Mouse (Mus musculus): ENCODE measurements around the gene Ezr. TPM values are rescaled to one million over a fixed set of nuclear protein-coding genes. Genes with fewer than 3 reads are reported as not detected.
A peak's percentile ranks its signal among the peaks of the same experiment; 100 is the strongest.

Gene Ezr
- 10 to 100 TPM; 48.8 to 56.9 TPM for total RNA-seq (2021)
- long read RNA-seq, experiment 1, transcript Ezr-201 (13 exons, 3,164 nt): major isoform, 56 of 68 reads
- long read RNA-seq, experiment 1, partial matches to known transcripts: 10 of 68 reads
- long read RNA-seq, experiment 1, other reads (novel, unspliced or antisense): 2 of 68 reads
- long read RNA-seq, experiment 2, transcript Ezr-201 (13 exons, 3,164 nt): major isoform, 54 of 70 reads
- long read RNA-seq, experiment 2, partial matches to known transcripts: 11 of 70 reads
- long read RNA-seq, experiment 2, other reads (novel, unspliced or antisense): 5 of 70 reads

DNA sequence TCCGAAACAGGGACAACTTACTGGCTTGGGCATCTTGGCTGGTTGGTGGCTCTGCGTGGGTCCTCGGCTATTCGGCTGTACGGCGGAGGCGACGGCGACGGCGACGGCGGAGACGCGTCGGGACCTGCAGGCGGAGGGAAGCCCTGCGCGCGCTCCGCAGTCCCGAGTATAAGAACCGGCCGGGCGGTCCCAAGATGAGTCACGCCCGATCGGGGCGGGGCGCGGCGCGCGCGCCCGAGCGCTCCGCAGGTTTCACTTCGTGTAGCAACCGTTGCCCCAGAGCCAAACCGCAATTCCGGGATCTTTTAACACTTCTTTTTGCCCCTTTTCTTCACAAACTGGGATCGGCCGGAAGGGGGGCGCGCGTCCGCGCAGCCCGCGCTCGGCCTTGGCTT, at the start of gene Ezr:
Ezr (minus strand) TSS at position 174 of the 395 bp plus-strand sequence.
- DNase-seq: peak; percentile 89 to 91
- intact Hi-C loops (cut with DNase I): no loop called here

DNA sequence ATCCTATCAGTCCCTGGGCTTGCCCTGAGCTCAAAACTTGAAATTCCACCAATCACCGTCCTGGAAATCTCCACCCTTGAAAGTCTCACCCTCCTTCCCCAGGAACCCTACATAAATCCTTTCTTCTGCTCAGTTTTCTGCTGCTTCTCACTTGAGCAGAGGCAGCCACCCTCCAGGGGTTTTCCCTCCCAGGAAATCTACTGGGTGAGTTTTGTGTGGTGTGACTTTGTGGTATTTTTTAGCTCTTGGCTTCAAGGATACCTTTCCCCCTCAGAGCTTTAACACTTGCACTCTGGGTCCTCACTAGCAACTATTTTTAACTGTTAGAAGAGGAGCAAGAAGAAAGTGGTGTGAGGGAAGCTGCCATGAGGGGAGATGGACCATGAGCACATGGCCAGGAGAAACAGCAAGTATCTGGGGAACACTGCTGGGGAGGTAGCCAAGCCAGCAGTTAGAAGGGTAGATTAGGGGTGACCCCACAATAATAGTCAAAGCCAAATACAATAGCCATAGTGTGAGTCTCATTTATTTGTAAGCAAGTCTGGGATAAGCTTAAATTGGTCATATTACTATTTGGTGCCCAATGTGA, 47.5 kb upstream of the Ezr start:
- intact Hi-C loops (cut with DNase I): no loop called here
- DNase-seq: no peak

DNA sequence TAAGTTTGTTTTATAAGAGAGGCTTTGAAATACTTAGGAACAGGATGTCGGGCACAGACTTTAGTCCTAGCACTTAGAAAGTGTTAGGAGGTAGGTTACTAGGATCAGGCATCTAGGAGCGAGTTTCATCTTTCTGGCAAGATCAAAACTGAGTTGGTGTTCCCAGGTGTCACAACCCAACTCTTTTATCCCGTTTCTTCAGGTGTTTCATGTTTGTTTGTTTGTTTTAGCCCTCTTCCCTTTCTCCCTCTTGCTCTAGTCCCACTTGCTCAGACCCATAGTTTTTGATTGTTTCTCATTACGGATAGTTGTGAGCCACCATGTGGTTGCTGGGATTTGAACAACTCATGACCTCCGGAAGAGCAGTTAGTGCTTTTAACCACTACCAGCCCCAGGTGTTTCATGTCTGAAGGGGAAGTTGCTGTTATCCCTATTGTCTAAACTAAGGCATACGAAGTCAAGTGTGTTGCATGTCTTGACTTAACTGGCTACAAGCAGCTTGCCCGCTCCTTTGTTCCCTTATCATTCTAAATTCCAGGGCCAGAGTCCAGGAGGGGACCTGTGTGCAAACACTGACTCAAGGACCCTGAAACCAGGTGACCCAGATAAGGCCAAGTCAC, 46.1 kb upstream of the Ezr start:
- no peak for DNase-seq
- intact Hi-C loops (cut with DNase I): loop anchor here (2.0 kb wide), 1 partner anchor 50 kb away; no protein-coding TSS in a partner anchor

DNA sequence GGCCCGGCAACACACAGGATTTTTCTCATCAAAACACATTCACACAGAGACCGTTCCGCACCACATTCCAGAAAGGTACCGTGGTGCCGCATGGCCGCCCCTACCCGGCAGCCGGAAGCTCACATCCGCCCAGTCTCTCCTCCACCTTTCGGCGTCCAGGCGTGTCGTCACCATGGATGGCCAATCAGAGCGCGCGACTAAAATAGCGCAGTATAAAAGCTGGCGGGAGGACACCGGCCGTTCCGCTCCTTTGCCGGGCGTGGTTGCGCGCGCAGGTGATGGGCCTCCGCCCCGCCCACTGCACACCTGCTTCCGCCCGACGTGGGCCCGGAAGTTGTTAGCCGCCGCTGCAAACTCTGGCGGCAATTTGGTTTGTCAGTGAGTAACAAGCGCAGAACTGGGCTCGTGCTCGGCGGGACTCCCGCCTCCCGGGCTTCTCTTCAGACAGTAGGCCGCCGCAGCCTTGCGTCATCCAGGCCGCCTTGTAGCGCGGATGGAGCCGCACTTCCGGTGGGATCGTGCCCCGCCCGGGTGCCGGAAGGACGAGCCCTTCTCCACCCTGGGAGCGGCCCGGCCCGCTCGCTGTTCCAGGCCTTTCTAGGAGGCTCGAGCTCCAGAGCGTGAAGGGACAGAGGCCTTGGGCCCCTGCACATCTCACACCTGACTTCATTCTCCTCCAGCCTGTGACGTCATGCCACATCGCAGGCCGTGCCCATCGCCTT, 45.3 kb upstream of the Ezr start:
- peak; percentile 87 to 91 for DNase-seq
- intact Hi-C loops (cut with DNase I): loop anchor here (2.0 kb wide), 1 partner anchor 49 kb away; no protein-coding TSS in a partner anchor

DNA sequence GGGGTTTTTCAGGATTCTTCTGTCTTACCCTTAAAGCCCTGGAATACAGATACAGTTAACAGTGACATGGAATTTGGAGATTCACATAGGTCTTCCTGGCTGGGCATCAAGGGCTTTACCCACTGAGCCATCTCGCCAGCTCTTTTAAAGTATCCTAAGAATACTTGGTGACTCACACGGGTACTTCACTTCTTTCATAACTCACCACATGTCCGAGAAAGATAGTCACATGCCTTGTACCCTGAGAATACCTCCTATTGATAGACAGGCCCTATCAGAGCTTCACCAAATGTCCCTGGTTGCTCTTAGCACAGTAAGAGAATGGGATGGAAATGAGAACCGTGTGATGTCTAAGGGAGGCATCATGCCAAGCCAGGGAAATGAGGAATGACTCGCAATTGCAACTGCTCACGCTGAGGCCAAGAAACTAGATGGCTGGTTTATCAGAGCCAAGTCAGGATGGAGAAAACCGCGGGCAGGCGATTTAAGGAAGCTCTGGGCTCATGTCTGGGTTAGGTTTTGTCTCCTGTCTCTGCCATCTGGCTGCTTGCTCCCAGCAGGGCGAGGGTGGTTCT, 44.7 kb upstream of the Ezr start:
- intact Hi-C loops (cut with DNase I): no loop called here
- DNase-seq: peak in 1 of 2 experiments; percentile 49

DNA sequence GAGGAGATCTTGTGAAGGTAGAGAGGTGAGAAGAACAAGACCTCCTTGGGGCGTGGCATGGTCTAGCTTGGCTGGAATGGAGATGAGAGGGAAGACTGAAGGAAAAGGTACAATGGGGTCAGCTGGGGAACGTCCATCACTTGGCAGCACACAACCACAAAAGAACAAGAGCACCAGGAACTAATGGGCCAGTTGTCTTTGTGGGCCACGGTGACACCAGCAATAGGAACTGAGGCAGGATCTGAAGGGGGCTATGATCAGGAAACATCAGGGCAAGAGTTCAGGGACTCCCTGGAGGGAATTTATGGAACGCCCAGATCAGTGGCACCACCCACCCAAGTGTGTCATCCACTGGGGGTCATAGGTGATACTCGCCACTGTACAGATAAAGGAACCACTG, 34.2 kb upstream of the Ezr start:
- intact Hi-C loops (cut with DNase I): no loop called here
- no peak for DNase-seq

DNA sequence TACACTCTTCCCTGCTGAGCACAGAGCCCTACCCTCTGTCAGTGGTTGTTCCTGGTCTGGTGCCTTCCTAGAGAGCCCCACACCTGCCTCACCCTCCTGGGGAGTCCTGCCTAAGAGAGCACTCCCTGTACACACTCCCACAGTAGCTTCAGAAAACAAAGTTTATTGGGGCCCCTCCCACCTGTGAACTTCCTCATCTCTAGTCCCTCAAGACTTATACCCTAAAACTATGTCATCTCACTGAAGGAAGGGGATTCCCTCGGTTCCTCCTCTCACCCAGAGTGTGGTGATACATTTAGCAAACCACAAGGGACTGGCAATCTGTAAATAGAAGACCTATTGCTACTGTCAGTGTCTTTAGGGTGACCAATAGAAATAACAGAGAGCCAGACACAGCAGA, 33.6 kb upstream of the Ezr start:
- DNase-seq: no peak
- intact Hi-C loops (cut with DNase I): no loop called here

DNA sequence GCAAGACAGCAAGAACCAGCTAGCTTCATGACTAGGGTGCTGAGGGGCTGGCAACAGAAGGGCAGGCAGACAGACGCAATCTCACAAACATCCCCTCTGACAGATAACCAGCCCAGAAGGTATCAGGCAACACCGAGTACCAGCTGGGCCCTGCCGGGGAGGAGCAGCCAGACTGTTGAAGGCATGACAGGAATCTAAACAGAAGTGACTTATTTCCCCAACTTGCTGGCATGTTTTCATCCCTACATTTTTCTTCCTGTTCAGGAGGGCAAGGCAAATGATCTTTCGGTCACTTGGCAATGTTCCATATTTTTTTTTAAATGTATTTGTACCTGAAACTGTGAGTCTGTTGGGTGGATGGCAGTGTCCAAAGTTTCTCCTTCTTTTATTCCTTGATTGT, 32.1 kb upstream of the Ezr start:
- DNase-seq: no peak
- intact Hi-C loops (cut with DNase I): no loop called here

DNA sequence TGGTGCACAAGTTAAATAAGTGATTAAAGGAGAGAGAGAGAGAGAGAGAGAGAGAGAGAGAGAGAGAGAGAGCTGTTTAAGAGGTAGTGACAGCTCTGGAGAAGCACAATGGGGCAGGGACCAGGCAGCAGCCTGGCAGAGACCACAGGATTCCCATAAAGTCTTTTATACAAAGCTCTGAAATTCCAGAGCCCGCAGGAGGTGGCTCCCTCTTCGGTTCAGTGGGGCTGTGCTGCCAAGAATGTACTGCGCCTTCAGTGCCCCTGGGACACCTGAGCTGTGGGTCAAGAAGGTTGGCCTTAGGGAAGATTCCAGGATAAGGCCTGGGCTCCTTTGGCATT, 30.2 kb upstream of the Ezr start:
- no peak for DNase-seq
- intact Hi-C loops (cut with DNase I): no loop called here

DNA sequence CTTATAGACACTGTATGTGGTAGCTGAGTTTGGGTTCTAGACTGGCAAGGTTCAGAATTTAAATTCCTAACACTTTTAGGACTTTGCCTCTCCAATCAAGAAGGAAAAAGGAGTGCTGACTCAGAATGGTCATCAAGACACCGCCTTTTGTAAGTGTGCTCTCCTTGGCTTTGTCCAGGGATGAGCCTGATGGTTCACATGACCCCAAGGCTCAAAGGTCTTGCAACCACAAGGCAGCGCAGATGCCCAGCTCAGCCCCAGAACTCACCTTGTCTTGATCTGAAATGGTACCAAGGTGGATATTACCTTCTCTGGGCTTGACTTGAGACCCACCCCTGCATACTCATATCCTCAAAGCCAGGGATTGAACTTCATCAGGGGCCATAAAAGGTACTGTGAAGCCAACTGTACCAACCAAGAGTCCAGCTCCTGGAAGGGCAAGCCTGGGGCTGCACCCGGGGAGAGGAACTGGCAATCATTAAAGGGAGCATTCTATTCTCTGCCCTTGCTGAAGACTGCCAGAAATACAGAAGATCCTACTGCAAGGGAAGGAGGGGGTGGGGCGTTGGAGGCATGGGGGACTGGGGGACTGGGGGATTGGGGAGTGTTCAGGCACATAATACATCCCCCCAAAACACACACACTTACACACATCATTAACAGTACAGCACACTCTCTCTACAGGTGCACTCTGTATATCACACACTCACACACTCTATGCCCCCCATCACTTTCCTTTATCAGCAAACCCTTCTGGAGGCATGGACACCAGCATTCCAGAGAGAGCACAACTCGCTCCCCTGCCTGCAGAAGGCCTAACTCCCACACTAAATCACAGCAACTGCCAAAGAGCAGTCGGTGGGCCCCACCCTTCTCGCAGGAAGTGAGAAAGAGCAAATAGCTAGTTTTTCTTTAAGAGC, 29.6 kb upstream of the Ezr start:
- no peak for DNase-seq
- intact Hi-C loops (cut with DNase I): no loop called here

DNA sequence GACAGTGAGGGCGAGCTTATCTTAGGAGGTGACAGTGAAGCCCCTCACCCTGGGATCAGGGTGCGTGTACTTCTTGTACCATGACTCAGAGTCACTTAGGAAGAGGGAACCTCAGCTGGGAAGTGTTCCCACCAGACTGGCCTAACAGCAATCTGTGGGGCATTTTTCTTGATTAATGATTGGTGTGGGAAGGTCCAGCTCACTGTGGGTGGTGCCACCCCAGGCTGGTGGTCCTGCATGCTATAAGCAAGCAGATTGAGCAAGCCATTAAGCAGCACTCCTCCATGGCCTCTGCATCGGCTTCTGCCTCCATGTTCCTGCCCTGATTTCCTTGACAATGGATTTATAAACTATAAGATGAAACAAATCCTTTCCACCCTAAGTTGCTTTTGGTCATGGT, 26.7 kb upstream of the Ezr start:
- intact Hi-C loops (cut with DNase I): no loop called here
- DNase-seq: no peak

DNA sequence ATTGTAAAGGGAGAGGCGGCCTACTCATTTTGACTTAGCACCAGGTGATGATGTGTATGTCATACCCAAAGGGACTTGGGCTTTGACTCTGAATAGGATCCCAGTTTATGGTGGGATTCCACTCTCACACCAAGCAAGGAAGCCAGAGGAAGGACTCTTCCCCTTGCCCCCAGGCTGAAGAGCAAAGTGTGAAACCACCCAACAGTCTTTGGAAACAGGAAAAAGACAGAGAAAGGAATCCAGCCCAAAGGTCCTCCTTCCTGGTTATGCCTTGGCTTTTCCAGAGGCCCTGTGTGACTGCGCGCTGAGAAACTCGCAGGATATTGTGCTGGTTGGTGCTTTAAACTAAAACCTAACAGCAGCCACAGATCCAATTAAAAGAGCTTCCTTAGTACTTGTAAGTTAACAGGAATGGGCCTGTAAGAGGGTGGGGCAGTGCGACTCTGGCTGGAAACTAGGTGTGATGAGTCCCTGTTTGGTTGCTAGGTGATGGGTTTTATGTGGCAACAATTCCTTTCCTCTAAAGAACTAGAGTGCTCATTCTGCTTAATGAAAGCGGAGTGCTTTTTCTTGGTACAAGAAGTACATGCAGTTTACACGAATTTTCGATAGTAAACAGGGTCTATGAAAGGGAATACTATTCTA, 26.1 kb upstream of the Ezr start:
- DNase-seq: no peak
- intact Hi-C loops (cut with DNase I): no loop called here

DNA sequence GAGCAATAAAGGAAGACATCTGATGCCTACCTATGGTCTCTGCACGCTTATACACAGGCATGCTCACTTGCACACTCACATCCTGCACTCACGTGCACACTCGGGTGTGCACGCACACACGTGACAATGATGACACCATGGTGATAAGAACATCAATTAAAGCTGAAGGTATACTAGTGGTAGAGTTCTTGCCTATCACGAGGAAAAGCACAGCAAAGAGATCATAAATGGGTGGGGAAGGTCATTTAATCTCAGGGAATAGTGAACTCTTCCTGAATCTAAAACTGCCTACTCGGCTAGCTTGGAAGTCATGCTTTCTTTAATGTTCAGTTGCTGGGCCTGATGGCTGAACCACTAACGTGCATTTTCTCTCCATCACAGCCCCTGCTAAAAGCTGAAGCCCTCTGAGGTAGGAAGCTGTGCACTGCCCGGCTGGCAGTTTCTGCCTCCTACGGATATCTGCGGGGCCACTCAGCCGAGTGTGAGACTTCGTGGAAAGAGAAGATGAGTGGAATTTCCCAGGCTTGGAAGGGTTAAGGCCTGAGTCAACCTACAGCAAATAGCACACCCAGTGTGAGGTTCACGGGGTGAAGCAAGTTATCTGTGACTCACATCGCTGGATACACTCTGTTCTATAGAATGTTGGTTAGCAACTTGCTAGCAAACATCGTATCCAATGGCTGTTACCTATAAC, 25.4 kb upstream of the Ezr start:
- no peak for DNase-seq
- intact Hi-C loops (cut with DNase I): no loop called here

DNA sequence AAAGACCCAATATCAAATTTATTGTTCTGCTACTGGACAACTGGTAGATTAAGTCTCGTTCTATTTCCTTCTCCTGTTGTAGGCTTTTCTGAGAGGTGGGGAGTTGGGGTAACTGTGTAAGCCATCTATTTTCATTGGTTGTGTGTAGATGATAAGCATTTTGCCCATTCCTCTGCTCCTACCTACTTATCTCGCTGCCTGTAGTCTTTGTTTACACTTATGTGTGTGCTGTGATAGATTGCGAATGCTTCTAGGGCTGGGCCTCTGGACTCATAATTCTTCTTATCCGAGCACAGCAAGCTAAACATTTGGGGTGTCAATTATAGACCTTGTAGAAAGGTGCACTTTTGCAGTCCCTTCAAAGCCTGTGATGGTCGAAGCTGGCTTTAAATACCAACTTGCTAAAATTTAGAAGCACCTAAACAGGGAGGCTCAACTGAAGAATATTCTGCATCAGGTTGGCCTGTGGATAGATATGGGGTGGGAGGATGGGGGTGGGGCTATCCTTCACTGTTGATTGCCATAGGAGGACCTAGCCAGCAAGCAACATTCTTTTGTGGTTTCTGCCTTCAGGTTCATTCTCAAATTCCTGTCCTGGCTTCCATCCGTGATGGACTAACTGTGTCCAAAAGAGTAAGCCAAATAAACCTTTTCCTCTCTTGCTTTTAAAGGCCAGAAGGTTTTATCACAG, 22.4 kb upstream of the Ezr start:
- intact Hi-C loops (cut with DNase I): no loop called here
- no peak for DNase-seq

DNA sequence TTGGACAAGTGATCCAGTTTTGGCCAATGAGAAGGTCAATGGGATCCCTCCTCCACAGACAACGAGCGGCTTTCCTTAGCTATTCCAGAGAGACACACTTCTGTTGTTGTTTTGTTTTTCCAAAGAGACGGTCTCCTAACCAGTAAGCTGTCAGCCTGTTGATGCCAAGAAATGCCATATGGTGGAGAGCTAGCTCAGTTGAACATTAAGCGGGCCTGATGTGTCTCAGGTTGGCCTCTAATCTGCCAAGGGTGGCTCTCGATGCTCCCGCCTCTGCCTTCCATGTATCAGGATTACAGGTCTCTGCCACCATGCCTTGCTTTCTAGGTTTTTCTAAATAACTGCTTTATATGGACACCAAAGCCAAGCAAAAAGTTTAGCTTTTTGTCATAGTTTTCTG, 21.5 kb upstream of the Ezr start:
- intact Hi-C loops (cut with DNase I): no loop called here
- no peak for DNase-seq

DNA sequence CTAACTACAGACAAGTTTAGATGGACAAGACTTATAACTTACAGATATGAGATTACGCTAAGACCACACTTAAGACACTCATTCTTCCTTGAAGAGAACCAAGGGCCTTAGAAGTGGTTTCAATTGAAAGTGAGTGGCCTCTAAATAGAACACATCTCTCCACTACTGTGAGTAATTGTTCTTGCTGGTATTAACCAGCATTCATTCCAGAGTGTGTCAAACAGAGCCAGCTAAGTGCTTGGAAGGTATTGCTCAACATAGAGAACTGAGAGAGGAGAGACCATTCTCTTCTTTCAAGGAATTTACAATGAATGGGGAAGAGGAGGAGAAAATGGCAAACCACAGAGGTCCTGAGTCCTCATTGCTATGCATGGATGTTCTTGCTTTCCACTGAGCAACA, 21.0 kb upstream of the Ezr start:
- no peak for DNase-seq
- intact Hi-C loops (cut with DNase I): no loop called here

DNA sequence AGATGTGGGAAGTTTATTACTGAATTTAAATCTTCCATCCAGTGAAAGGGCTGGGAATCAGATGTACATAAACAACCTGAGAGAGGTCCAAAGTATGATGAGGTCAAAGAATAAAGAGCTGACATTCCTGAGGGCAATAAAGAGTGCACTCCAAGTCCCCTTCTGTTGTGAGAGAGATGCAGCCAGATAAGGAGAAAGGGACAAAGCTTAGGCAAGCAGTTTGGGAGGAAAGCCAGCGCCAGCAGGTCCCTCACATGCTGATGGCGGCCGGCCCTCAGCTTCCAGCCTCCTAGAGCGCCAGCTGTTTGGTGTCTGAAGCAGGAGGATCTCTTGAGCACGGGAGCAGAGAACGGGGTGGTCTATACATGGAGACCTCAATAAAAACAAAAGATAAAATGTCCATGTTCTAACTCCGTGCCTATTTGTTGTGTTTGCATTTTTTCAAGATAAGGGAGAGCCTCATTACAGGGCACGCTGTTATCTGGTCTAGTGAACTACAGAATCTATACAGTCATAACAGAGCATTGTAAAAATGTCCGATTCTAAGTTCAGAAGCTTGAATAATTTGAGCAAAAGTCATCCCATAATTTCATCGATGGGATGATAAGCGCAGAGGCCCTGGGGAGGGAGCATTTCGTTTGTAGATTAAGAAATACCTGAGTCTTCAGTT, 15.9 kb upstream of the Ezr start:
- DNase-seq: no peak
- intact Hi-C loops (cut with DNase I): no loop called here

DNA sequence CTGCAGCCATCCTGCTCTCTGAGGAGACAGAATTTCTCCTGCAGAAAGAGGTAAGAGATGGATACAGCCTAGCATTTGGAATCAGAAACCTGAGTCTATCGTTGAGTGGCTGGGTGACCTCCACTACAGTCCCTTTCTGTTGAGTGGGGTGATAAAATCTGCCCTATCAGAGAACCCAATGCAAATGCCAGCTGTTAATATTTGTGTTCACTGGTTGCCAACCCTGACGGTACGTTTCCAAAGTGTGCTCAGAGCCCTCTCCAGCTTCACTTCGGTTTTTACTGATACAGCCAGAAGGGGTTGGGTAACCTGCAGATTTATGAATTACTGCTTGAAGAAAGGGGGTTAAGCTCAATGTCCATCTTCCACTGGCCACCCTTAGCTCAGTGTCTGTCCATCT, 14.9 kb upstream of the Ezr start:
- no peak for DNase-seq
- intact Hi-C loops (cut with DNase I): no loop called here

Measured in heart, postnatal 14 days (tissue).